Mouse (Mus musculus) forebrain, embryonic 11.5 days (tissue): ENCODE results near the gene Mbnl1. TPM values are rescaled to one million over a fixed set of nuclear protein-coding genes. Genes with fewer than 3 reads are reported as not detected.
"Not testable (repeated sequence)": the region's sequence is repeated elsewhere in the genome, so short reads cannot be mapped to it uniquely, and the experiment has no call there.

Experiments
- ATAC-seq: fragments of 200-750 bp; cut with Nextera tagmentation; replicated peaks from 2 replicates; pipeline ENCODE4 v1.8.0; 2017; ENCODE audit warnings: moderate TSS enrichment; ENCODE audit not compliant: low FRiP score
- DNase-seq: peaks from one replicate; pipeline ENCODE4 v3.0.0-alpha.2; 2017; ENCODE audit warnings: low spot score
- H3K27ac ChIP-seq: fragments of 300-500 bp; sonication (generic); 2 replicates; pipeline ENCODE4 v1.5.1; 2014; ENCODE audit warnings: low read depth, low read length
- H3K27me3 ChIP-seq: fragments of 300-500 bp; sonication (generic); 2 replicates; pipeline ENCODE4 v1.6.1; 2014; ENCODE audit warnings: mild to moderate bottlenecking, low read length, mixed read lengths; ENCODE audit not compliant: control insufficient read depth, insufficient read depth
- H3K36me3 ChIP-seq: fragments of 300-500 bp; sonication (generic); 2 replicates; pipeline ENCODE4 v1.6.1; 2014; ENCODE audit warnings: mild to moderate bottlenecking, low read length, moderate library complexity, mixed read lengths; ENCODE audit not compliant: control insufficient read depth, insufficient read depth
- H3K4me1 ChIP-seq: fragments of 300-500 bp; sonication (generic); replicated peaks from 2 replicates; pipeline ENCODE4 v1.6.1; 2014; ENCODE audit warnings: low read length, mixed read lengths; ENCODE audit not compliant: control insufficient read depth, insufficient read depth
- H3K4me2 ChIP-seq: fragments of 300-500 bp; sonication (generic); 2 replicates; pipeline ENCODE4 v1.6.1; 2014; ENCODE audit warnings: low read depth, mild to moderate bottlenecking, low read length, moderate library complexity, mixed read lengths; ENCODE audit not compliant: severe bottlenecking
- H3K4me3 ChIP-seq: fragments of 300-500 bp; sonication (generic); 2 replicates; pipeline ENCODE4 v1.5.1; 2014; ENCODE audit warnings: low read depth, low read length
- H3K9ac ChIP-seq: fragments of 300-500 bp; sonication (generic); 2 replicates; pipeline ENCODE4 v1.6.1; 2014; ENCODE audit warnings: low read length
- H3K9me3 ChIP-seq: fragments of 300-500 bp; sonication (generic); 2 replicates; pipeline ENCODE4 v1.6.1; 2016; ENCODE audit warnings: low read length, mixed read lengths; ENCODE audit not compliant: control insufficient read depth
- WGBS: fragments of 180-500 bp; shearing (Covaris S2); extraction: QIAGEN DNeasy Blood & Tissue Kit; methylation state at CpG from one replicate; pipeline ENCODE4 v1.1.7; 2014; 5-methylcytosine and 5-hydroxymethylcytosine counted together
- polyA plus RNA-seq: library from polyadenylated mRNA; unstranded; fragments of >200 nt; fragmentation: Nextera tagmentation; extraction: Ambion mirVana; gene quantifications from 2 replicates; pipeline ENCODE4 v1.2.1, GENCODE M21; 2014

The Mbnl1 gene
- polyA plus RNA-seq, 1 experiment from 2014 or later, result 46.8 TPM

DNA sequence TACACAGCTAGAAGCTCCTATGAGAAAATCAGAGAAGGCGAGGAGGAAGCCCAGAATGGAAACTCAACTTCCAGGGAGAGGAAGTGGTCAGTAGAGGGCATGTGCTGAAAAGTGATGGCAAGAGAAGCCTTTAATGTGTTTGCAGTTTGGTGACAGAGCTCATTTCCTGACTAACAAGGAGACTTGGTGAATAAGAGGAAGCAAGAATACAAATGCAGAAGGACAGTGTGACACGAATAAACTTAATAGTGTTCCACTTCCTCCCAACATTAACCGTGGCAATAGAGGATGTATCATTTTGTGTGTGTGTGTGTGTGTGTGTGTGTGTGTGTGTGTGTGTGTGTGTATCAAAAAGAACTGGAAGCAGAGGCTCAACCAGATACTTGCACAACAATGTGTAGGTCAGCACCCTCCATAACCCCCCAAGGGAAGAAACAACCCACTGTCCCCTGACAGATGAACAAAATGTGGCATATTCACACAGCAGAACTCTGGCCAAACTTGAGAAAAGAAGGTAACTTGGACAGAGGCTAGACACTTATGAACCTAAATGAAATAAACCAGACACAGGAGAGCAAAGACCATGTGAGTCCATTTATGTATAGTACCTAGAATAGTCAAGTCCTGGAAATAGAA lies 3.3 kb upstream of the Mbnl1 start:
- H3K27me3 ChIP-seq, DNase-seq, ATAC-seq, H3K4me1 ChIP-seq, H3K27ac ChIP-seq, H3K36me3 ChIP-seq, H3K9me3 ChIP-seq, H3K4me2 ChIP-seq, H3K4me3 ChIP-seq, H3K9ac ChIP-seq: not testable (repeated sequence)
- 89% methylated on average over 2 of the region's 3 CpGs for WGBS

DNA sequence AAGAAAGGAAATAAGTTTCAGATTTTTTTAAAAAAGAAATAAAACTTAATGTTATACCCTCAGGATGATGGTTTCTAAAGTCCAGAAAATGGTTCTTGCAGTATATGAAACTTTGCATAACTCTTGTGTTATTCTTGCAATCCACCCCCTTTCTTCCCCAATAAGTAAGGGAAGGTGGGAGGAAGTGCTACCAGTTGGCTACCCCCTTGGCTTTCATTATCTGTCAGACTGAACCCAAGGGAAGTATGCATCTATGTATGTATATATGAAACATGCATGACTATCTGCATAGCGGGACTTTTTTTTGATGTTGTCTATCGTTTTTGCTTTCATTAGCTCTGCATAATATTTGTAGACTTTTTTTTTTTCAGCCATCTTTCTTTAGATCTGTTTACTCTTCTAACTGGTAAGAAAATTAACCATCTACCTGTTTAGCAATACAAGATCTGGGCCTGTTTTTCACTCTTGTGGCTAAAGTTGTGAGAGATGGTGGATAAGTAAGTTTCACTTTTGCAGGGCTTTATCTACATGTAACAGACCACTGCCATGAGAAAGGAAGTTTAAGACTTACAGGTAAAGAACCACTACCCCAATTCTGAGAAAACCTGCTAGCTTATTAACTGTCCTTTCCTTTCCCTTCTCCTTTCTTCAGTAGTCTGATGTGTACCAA lies 484 bp upstream of the Mbnl1 start:
- Histone ChIP-seq H3K4me3 (no peak overlapping the region), H3K4me2 (no peak overlapping the region), H3K9ac (no peak overlapping the region), H3K27ac (no peak overlapping the region), H3K27me3 (no peaks in the 10 kb centered on the region), H3K36me3 (no peaks in the 10 kb centered on the region), H3K9me3 (no peaks in the 10 kb centered on the region), H3K4me1 (no peaks in the 10 kb centered on the region)
- WGBS, result 88% methylated on average over 2 of the region's 2 CpGs
- DNase-seq, result no peak
- ATAC-seq, result no peak

DNA sequence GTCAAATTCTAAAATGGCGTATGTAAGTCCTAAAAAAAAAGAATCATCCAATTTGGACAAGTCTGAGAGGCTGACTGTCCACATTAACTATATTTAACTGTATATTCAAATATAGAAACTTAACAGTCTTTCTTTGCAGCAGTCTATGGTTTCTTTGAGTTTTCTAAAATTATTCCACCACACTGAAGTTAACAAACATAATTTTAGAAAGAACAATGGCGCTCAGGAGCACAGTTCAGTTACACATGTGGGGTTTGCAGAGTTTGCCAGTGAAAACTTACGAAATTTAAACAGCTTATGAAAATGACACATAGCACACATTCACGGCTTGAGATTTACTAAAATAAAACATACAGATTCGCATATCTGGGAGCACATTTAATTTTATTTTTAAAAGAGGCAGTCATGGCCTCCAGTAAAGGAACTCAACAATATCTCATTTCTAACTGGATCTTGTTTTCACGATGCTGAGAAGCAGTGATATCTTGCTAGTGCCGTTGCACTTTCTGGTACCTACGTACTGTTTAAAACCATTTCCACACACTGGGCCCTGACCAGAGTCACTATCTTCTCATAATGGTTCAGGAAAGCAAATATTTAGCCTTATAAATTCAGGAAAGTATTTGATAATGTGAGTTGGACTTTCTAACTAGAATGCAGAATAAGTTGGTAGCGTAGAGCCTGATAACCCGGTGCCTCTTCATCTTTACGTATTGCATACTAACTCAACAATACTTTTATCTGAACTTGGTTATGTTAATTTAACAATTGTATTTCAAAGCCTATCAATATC lies 1.4 kb downstream of the Mbnl1 start:
- DNase-seq (no peak), ATAC-seq (no peak)
- Histone ChIP-seq H3K4me1 (no peaks in the 10 kb centered on the region), H3K4me3 (no peak overlapping the region), H3K36me3 (no peaks in the 10 kb centered on the region), H3K27me3 (no peaks in the 10 kb centered on the region), H3K9ac (no peak overlapping the region), H3K4me2 (no peak overlapping the region), H3K9me3 (no peaks in the 10 kb centered on the region), H3K27ac (no peak overlapping the region)
- 93% methylated on average over 11 of the region's 11 CpGs for WGBS

DNA sequence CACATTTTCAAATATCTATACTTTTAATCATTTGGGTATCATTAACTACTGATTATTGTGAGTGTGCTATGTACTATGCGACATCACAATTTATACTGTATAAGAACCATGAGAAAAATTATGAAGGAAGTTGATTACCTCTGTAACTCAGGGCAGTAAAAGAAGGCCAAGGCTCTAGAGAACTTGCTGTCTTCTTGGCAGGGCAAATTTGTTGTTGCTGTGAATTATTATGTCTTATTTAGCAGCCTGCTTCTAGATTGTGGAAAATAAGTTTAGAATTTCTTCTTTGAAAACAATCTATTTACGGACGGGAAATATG lies 2.0 kb downstream of the Mbnl1 start:
- no peak overlapping the region for H3K4me2 ChIP-seq
- ATAC-seq, result no peak

DNA sequence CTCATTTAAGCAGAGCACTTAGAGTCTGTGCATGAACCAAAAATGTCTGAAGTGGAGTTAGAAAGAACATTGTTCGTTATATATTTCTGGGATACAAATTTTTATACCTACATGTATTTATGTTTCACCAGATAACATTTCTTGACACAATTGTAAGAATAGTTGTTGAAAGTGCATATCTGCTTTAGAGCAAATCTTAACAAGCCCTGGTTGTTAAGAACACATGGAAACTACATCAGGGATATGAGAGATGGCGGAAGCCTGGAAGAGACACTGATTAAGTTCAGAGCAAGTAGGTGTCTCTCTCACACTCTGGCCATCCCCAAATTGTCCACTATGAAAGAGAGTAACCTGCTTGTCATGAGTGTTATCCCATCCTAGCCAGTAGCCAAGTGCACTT lies 2.4 kb downstream of the Mbnl1 start:
- Histone ChIP-seq H3K27ac (no peak overlapping the region), H3K4me2 (no peak overlapping the region), H3K36me3 (no peaks in the 10 kb centered on the region), H3K4me3 (no peak overlapping the region), H3K9ac (no peak overlapping the region), H3K27me3 (no peaks in the 10 kb centered on the region), H3K4me1 (no peaks in the 10 kb centered on the region), H3K9me3 (no peaks in the 10 kb centered on the region)
- DNase-seq, result no peak
- WGBS, result 95% methylated on average over 2 of the region's 2 CpGs
- no peak for ATAC-seq

More for the DNA sequence above, 2.0 kb downstream of the Mbnl1 start:
- H3K27me3 ChIP-seq, result no peaks in the 10 kb centered on the region
- no peak overlapping the region for H3K27ac ChIP-seq
- 91% methylated on average over 3 of the region's 3 CpGs for WGBS
- no peak overlapping the region for H3K9ac ChIP-seq
- no peaks in the 10 kb centered on the region for H3K36me3 ChIP-seq
- no peak overlapping the region for H3K4me3 ChIP-seq
- no peaks in the 10 kb centered on the region for H3K4me1 ChIP-seq
- DNase-seq, result no peak
- no peaks in the 10 kb centered on the region for H3K9me3 ChIP-seq

DNA sequence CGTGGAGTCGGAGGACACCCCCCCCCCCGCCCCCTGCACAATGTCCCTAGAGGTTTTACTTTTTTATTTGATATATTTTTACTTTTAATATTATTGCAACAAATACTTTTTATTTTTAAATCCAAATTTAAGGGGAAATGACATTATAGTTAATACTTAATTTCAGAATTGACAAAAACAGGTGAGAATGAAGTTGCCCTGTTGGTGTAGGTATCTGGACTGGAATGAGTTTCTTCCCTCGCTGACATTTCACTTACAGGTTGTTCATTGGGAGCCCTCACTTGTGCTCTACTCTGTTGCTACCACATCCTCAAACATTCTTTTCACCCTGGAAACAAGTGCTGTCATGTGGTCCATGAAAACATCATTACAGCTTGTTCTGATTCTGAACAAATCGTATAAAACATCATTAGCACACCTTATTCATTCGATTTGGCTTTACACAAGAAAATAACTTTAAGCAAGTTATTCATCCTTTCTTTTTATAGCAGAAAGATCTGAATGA lies 4.2 kb downstream of the Mbnl1 start:
- H3K4me1 ChIP-seq, result no peaks in the 10 kb centered on the region
- 89% methylated on average over 6 of the region's 6 CpGs for WGBS

DNA sequence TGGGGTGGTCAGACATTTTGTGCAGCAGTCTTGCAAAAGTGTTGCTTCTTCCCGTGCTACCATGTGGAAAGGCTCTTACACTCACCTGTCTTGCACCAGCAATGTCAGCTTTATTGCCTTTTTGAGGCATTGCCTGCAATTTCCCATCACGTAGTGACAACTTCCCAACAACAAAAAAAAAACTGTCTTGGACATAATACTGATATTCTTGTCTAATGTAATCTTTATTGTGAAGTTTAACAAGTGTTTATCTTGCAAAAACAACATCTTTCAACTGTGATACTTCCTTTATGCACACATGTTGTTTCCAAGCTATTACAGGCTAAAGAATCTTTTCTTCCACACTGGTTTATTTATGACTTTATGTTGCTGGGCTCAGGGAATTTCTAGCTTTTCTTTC lies 5.8 kb downstream of the Mbnl1 start:
- ATAC-seq (no peak), DNase-seq (no peak)
- WGBS, result 84% methylated on average over 2 of the region's 2 CpGs
- Histone ChIP-seq H3K27me3 (no peaks in the 10 kb centered on the region), H3K9me3 (no peaks in the 10 kb centered on the region), H3K27ac (no peak overlapping the region), H3K4me1 (no peaks in the 10 kb centered on the region), H3K9ac (no peak overlapping the region), H3K36me3 (no peaks in the 10 kb centered on the region), H3K4me3 (no peak overlapping the region), H3K4me2 (no peak overlapping the region)

More for the DNA sequence above, 4.2 kb downstream of the Mbnl1 start:
- DNase-seq (no peak), ATAC-seq (no peak)
- Histone ChIP-seq H3K9ac (no peak overlapping the region), H3K27ac (no peak overlapping the region), H3K4me3 (no peak overlapping the region), H3K9me3 (no peaks in the 10 kb centered on the region), H3K36me3 (no peaks in the 10 kb centered on the region), H3K27me3 (no peaks in the 10 kb centered on the region), H3K4me2 (no peak overlapping the region)

DNA sequence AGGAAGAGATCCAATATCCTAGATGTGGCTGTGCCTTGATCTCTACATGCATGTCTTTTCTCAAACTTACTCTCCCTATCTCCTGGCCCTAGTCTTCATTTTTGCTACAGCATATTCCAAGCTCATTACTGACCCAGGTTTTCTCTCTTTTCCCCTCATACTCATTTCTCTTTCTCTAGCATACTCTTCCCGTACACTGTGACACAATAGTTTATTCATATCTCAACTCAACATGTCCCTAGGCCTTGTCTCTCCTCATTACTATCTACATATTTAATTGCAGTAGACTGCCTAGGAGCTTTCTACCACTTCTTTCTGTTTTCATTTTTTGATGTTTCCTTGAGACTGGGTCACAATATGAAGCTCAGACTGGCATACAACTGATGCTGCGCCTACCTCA lies 8.1 kb downstream of the Mbnl1 start:
- H3K4me2 ChIP-seq, result no peak overlapping the region
- DNase-seq, result no peak
- no peaks in the 10 kb centered on the region for H3K4me1 ChIP-seq
- no peak overlapping the region for H3K27ac ChIP-seq
- ATAC-seq, result no peak
- no peak overlapping the region for H3K9ac ChIP-seq
- WGBS, result 90% methylated on average over 2 of the region's 2 CpGs
- H3K4me3 ChIP-seq, result no peak overlapping the region
- no peaks in the 10 kb centered on the region for H3K27me3 ChIP-seq
- no peaks in the 10 kb centered on the region for H3K9me3 ChIP-seq
- H3K36me3 ChIP-seq, result no peaks in the 10 kb centered on the region
